Mouse (Mus musculus) bone marrow macrophage, adult 2 months (primary cell): ENCODE data around the gene Lsm3.

Experiments
- CTCF ChIP-seq: IDR thresholded peaks from 2 replicates; pipeline ENCODE4 v1.5.1; 2012; ENCODE audit warnings: low read depth, mild to moderate bottlenecking, low read length, moderate library complexity
- POLR2A ChIP-seq: IDR thresholded peaks from 2 replicates; pipeline ENCODE4 v1.6.1; 2012; ENCODE audit warnings: mild to moderate bottlenecking, low read depth, low read length, borderline replicate concordance

GRCm38 (mm10) chr6:91476541-91476940 is 39.2 kb upstream of the Lsm3 start:
- TF ChIP-seq CTCF (no peak), POLR2A (no peak)
